Mouse (Mus musculus) cerebellum, postnatal 10 days (tissue): Measurements from ENCODE around the gene Dnajb2.
"Not testable (repeated sequence)": the region's sequence is repeated elsewhere in the genome, so short reads cannot be mapped to it uniquely, and the experiment has no call there.

Experiments
- DNase-seq, 2 experiments: peaks; one replicate each; pipeline ENCODE4 v3.0.0; 2021; ENCODE audit warnings: mixed read lengths in 2 of 2

Gene Dnajb2

DNA sequence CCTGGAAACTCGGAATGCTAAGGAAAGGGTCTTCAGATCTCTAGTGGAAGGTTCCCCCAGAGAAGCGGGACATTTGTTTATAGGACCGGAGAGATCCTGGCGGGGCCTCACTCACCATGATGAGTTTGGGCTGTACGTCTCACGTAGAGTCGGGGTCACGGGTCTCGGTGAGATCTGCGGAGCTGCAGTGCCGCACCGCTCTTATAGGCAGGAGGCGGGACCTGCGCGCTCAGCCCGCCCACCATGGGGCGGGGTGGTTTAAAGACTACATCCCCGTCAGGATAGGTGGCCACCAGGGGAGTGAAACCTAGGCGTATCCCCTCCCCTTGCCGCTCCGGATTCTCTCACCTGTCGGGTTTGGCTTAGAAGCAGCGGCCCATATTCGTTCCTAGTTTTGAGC lies 17.1 kb upstream of the Dnajb2 start:
- peak; percentile 95 for DNase-seq

DNA sequence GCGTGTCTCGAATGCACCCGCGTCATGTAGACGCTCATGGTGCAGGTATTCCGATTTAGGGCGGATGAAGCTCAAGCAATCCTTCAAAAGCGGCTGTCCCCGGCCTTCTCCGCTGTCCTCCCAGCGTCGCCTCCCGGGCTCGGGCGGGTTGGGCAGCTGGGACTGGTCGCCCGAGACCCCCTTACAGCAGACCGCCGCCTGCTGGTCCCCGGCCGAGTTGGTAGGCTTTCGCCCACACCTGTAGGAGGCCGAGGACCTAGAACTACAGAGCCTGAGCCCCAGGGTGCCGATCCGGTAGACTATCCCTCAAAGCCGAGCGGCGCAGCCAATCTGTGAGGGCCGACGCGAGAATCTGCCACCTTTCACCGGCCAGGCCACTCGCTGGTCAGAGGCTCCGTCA lies 16.7 kb upstream of the Dnajb2 start, which contains the start of gene Tuba4a:
TSS of gene Tuba4a (minus strand) at position 335 of the 400 bp plus-strand sequence.
- peak; percentile 75 to 78 for DNase-seq

DNA sequence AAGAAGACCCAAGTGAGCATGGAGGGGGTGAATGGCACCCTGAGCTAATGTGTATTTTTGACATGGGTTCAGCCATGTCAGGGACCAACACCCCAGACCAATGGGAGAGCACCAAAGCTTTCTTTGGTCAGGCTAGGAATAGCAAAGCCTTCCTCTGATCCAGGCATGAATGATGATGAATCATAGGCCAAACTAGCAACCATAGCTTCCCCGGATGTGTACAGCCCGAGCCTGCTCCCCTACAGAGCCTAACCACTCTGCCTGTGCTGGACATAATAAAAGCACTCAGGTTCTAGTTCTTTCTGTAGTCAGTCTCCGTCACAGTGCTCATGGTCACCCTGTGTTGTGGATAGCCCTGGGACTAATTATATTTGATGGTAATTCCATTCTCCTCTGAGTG lies 14.7 kb upstream of the Dnajb2 start:
- no peak for DNase-seq

DNA sequence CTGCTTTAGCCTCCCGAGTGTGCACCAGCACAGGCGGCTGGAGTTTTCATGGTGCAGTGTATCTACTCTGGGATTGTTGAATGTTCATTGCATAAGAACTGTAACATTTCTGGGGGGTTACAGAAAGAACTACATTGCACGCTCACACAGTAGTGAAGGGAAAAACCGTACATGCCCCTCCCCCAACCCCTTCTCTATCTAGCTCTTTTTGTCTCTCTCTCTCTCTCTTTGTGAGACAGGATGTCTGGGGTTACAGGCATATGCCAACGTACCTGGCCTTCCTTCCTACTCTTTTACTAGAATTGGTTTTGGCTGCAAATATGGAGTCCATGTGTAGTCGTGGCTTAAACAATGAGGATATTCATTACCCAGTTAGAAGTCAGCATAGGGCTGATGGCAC lies 13.3 kb upstream of the Dnajb2 start:
- no peak for DNase-seq

- DNase-seq: no peak
Observed at GRCm38 (mm10) chr1:75223532-75223931, 12.7 kb upstream of the Dnajb2 start.

DNA sequence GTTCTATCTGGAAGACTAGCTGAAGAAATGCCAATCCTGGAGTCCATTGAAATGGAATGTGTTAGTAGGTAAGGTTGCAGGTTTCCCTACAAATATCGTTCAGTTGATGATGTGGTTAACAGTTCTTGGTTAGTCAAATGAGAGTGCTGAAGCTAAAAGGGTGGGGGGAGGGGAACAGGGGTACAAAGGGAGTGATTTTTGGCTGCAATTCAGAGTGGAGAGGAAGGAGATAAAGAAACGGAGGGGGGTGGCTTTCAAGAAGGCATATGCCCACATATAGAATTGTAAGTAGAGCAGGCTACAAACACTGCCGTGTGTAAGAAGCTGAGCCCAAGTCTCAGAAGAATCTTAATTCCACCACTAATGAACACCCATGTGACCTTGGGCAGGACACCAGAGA lies 10.7 kb upstream of the Dnajb2 start:
- no peak for DNase-seq

DNA sequence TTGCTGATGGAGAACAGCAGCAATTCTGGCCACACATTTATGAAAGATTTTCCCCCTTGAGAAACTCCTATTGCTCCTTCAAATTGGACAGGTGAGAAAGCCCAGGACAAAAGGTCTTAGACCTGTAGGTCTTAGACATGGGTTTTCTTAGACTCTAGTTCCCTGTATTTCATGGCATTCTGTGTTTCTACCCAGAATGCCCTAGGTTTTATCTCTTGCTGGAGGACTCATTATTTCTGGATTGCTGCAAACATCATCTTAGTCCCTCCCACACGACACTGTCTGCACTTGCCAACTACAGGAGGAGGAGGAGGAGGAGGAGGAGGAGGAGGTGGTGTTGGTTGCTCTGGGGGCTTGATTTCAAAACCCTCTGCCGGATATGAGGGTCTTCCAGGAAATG lies 10.1 kb upstream of the Dnajb2 start:
- DNase-seq: no peak

DNA sequence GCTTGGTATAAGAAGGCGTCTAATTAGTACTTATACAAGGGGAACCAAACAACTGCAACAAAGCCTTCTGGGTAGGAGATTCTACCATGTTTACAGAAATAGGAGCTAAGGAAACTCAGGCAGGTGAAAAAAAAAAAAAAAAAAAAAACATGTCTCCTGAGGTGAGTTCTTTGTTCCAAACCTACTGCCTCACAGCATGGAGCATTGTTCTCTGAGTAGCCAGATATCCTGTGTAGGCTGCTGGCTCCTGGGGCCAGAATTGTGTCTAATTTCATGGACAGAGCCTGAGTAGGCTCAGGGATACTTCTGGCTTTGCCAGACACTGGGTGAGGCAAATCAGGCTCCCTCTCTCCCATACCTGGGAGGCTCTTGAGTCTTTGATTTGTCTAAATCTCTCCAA lies 8.6 kb upstream of the Dnajb2 start:
- no peak for DNase-seq

DNA sequence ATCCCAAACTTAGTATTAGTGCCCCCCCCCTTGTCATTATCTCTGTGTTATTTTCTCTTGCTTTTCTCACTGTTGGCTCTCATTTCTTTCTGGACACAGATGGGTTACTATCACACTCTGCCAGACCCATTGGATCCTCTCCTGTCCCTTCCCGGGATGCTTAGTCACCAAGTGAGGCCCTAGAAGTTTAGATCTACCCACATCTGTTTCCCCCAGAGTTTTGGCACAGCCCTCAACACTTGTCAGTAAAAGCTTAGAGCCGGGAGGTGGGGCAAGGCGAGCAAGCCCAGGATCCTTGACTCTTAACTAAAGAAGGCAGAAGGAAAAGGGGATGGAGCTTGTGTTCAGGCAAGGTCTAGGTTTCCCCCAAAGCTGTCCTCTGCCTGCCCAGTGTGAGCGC lies 7.0 kb upstream of the Dnajb2 start:
- DNase-seq: no peak

- DNase-seq: no peak
Observed at GRCm38 (mm10) chr1:75230335-75230994, 5.7 kb upstream of the Dnajb2 start.

DNA sequence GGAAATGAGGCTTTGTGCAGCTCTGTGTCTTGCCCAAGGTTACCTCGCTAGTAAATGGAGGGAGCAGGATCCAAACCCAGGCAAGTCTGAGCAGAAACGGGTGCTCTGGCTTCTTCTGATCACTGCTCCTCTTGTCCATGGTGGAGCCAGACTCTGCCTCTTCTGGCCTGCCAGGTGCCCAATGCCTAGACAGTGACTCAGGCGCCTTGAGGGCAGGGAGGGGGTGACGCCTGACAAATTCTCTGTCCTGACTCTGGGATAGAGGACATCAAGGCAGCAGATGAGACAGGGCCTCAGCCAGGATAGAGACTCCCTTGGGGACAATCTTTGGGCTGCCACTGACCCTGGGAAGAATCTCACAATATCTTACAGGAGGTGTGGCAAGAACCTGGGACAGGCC lies 5.0 kb upstream of the Dnajb2 start:
- DNase-seq: no peak

GRCm38 (mm10) chr1:75231664-75232152 lies 4.5 kb upstream of the Dnajb2 start, which contains the start of gene A630095N17Rik:
Gene A630095N17Rik, minus strand, starts transcription at chr1:75232102.
- no peak for DNase-seq

DNA sequence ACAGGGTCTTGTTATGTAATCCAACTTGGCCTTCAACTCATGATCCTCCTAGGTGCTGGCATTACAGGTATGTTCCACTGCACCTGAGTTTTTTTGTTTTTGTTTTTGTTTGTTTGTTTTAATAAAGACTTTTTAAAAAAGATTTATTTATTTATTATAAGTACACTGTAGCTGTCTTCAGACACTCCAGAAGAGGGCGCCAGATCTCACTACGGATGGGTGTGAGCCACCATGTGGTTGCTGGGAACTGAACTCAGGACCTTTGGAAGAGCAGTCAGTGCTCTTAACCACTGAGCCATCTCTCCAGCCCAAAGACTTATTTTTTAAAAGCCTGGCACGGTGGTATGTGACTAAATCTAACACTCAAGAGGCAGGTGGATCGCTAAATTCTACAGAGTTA lies 3.7 kb upstream of the Dnajb2 start:
- DNase-seq: not testable (repeated sequence)

- peak; percentile 88 to 91 for DNase-seq
Observed at GRCm38 (mm10) chr1:75234606-75235005, 1.6 kb upstream of the Dnajb2 start.

DNA sequence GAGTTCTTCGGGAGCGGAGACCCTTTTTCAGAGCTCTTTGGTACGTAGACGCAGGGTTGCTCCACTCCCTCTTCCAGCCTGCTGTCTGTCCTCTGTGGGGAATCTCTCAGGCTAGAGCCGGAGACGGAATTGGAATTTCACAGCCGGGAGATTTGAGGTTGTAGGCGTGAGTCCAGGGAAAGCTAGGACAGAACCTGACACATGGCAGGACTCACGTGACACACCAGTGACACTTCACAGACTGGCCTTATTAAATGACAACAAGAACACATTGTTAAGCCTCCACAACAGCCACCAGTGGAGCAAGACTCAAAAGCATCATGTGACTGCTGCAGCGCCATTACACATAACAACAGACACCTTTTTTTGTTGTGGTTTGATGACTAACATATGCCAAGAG lies 3.4 kb downstream of the Dnajb2 start:
- peak in 1 of 2 experiments; percentile 18 for DNase-seq

- no peak for DNase-seq
Observed at GRCm38 (mm10) chr1:75243411-75243810, 7.2 kb downstream of the Dnajb2 start.

GRCm38 (mm10) chr1:75244175-75244826 lies 8.1 kb downstream of the Dnajb2 start:
- DNase-seq: no peak

DNA sequence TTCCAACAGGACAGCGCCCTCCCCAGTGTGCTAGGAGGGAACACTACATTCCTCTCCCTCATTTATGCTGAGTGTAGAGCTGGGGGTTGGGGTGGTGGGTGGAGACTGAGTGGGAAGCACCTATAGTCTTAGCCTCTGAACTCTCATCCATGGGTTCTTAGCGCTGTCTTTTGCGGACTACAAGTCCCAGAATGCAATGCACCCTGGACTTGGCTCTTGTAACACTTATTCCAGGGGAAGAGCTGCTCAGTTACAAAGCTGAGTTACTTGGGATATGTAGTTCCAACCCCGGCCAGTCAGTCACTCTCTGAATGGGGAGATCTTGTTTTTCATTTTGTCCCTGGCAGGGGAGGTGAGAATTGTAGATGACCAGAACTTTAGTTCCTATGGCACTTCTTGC lies 8.6 kb downstream of the Dnajb2 start:
- peak; percentile 75 for DNase-seq

GRCm38 (mm10) chr1:75247071-75247930 lies 11.1 kb downstream of the Dnajb2 start:
- DNase-seq: peak; percentile 56 to 61

DNA sequence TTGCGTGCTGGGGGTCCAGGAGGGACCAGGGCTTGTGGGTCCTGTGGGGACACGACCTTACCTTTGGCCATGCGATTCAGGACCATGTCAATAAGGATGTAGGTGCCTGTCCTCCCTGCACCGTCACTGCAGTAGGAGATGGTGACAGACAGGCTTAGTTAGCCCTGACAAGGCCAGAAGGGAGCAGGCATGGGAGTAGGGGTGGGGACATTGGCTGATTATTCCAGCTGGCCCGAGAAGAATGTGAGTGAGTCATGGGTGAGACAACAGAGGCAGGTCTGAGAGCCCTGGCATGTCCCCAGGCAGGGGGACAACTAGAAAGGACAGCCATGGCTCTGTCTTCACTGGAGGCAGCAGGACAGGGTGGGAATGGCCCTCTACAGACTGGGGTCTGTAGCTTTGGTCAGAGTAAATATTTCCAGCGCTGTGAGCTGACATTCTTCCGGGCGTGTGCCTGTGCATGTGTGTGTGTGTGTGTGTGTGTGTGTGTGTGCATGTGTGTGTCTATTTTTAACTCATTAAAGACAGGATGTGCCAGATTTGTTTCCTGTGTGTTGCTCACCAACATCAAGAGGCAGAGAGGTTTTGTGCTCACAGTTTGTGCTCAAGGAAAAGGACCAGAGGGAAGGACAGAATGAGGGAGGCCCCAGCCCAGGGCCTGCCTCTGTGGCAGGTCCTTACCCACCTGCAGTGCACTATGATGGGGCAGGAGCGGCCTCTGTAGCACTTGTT lies 12.0 kb downstream of the Dnajb2 start:
- peak; percentile 70 to 71 for DNase-seq

- peak; percentile 85 to 87 for DNase-seq
Observed at GRCm38 (mm10) chr1:75250498-75250897, 14.3 kb downstream of the Dnajb2 start.

DNA sequence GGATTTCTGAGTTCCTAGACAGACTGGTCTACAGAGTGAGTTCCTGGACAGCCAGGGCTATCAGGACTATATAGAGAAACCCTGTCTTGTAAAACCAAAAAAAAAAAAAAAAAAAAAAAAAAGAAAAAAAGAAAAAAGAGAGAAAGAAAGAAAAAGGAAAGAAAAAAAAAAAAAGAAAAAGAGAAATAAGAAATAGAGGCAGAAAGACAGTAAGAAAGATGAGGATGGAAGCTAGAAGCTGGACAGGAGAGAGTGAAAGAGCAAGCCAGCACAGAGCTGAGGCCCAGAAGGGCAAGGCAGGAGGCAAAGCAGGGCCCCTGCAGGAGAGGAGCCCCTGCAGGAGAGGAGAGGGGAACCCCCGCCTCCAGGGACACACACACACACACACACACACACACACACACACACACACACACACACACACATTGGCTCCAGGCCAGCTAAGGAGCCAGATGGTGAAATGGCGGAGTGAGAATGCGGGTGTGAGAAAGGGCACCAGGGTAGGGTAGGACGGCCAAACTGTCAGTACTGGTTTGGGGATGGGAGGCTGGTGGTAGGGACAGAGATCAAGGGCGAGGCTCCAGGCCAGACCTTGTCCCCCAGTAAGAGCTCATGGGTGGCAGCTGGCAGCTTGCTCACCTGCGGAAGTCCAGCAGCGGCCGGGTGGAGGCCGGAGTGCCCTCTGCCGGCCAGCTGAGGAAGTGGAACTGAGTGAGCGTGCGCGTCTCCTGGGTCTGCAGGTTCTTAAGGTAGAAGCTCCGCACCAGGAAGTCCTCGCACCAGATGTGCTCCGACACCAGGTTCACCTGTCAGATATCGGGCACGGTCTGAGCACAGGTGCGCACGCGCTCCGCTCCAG lies 15.1 kb downstream of the Dnajb2 start:
- peak; percentile 88 to 89 for DNase-seq
